Comparison of ENCODE assay signal across 16 mouse cellular contexts in genomic region chr4:62963806-62964205, GRCm38 (mm10). TPM values are rescaled to one million over a fixed set of nuclear protein-coding genes. Genes with fewer than 3 reads are reported as not detected.
DNase-seq lines count a peak whose midpoint lies in the region.
"Had no signal": no experiment of that assay in that cellular context is flagged by ENCODE, and none has a peak within 500 bp of the region (broad histone marks: within the 10 kb centered on the region; RNA-seq: fewer than 3 reads in every experiment).

No protein-coding gene starts in this region.

- peak; percentile 59 for DNase-seq in heart, adult 11 months
- DNase-seq in heart, postnatal 4 days, result no peak
- DNase-seq in left cerebral cortex, postnatal 36 days (ENCODE audit: low spot score in 2 of 2), result peak; percentile 11 to 20
- no peak for DNase-seq in left cerebral cortex, postnatal 4 days
- DNase-seq in right cerebral cortex, adult 18-20 months, result peak; percentile 18
- no peak for DNase-seq in right cerebral cortex, postnatal 25 days
- peak; percentile 31 for DNase-seq in telencephalon, adult 2 months (ENCODE audit: low read depth, low spot score)
- no peak for DNase-seq in natural killer cell, adult 2 months (ENCODE audit: low spot score in 2 of 2)
- DNase-seq: adrenal gland, postnatal 25 days; cerebellum, adult 11 months; cerebellum, adult 8-10 months; cerebellum, postnatal 14 days; embryo, embryonic 11 days; gastrocnemius, postnatal 10 days; heart, adult 2 months; heart, postnatal 14 days had no signal

- intact Hi-C loops in left cerebral cortex, postnatal 36 days (cut with DNase I), result loop anchor here (10.0 kb wide), 1 partner anchor 179 kb away; no protein-coding TSS in a partner anchor
- intact Hi-C loops in left cerebral cortex, postnatal 4 days (cut with DNase I), result loop anchor here (10.0 kb wide), 1 partner anchor 179 kb away; no protein-coding TSS in a partner anchor

RNA-seq across cellular contexts. Expression of gene Zfp618, which starts 1.6 kb away (rescaled TPM):
- 1 to 10 TPM; 8.0 to 9.3 TPM for total RNA-seq in heart, postnatal 4 days (2021)
- 1 to 10 TPM; 4.6 to 7.0 TPM for total RNA-seq in left cerebral cortex, postnatal 36 days (2021)
- 10 to 100 TPM; 13.8 to 16.3 TPM for total RNA-seq in left cerebral cortex, postnatal 4 days (2021)

Comparison
In these comparisons a context has a peak if more than half of its experiments do, and no peak if none do; other contexts are left out.
1. DNase-seq: peak in heart, adult 11 months (single experiment), left cerebral cortex, postnatal 36 days (2 of 2), right cerebral cortex, adult 18-20 months (single experiment) and telencephalon, adult 2 months (single experiment); none in heart, postnatal 4 days (single experiment), left cerebral cortex, postnatal 4 days (single experiment), right cerebral cortex, postnatal 25 days (single experiment) and natural killer cell, adult 2 months (0 of 2).